Comparison of ENCODE assay signal across 7 mouse cellular contexts in genomic region chr4:126111153-126111549, GRCm38 (mm10). TPM values are rescaled to one million over a fixed set of nuclear protein-coding genes. Genes with fewer than 3 reads are reported as not detected.
DNase-seq lines count a peak whose midpoint lies in the region; ATAC-seq and TF ChIP-seq lines count a peak whose summit lies in the region.

No protein-coding gene starts in this region.

- H3K4me3 ChIP-seq in neural tube, embryonic 11.5 days (ENCODE audit: low read depth, low read length) = no peak overlapping the region
- no peak overlapping the region for H3K4me3 ChIP-seq in embryonic facial prominence, embryonic 15.5 days (replicated peaks)
- H3K4me3 ChIP-seq in myocyte = peak overlapping the region; percentile 8

- no peak for DNase-seq in neural tube, embryonic 11.5 days (ENCODE audit: low spot score)
- no peak for DNase-seq in neural tube, embryonic 10.5 days (ENCODE audit: extremely low spot score, low spot score)
- DNase-seq in kidney, postnatal 14 days = peak; percentile 62
- DNase-seq in c-Kit-positive CD71-positive TER-119-positive erythroid progenitor cells, embryonic 14.5 days (ENCODE audit: low spot score) = no peak
- DNase-seq in cerebellum, adult 11 months = no peak

- TF ChIP-seq POLR2A in myocyte (IDR thresholded peaks at IDR 0.05; ENCODE audit: insufficient read length, low read depth) = no peak

- WGBS in neural tube, embryonic 11.5 days = 26% methylated on average over 7 of the region's 7 CpGs
- WGBS in embryonic facial prominence, embryonic 15.5 days = 17% methylated on average over 7 of the region's 7 CpGs

- H3K4me1 ChIP-seq in neural tube, embryonic 11.5 days (ENCODE audit: control insufficient read depth, insufficient read depth, low read length) = peaks cover 16% of the 10 kb centered on the region
- H3K4me1 ChIP-seq in embryonic facial prominence, embryonic 15.5 days = peaks cover 54% of the 10 kb centered on the region

- no peaks in the 10 kb centered on the region for H3K27me3 ChIP-seq in neural tube, embryonic 11.5 days (ENCODE audit: control insufficient read depth, insufficient read depth, low read length)
- H3K27me3 ChIP-seq in embryonic facial prominence, embryonic 15.5 days = no peaks in the 10 kb centered on the region
- H3K27me3 ChIP-seq in myocyte (ENCODE audit: control insufficient read depth, insufficient read depth, insufficient read length) = no peaks in the 10 kb centered on the region

- no peaks in the 10 kb centered on the region for H3K36me3 ChIP-seq in neural tube, embryonic 11.5 days (ENCODE audit: control insufficient read depth, insufficient read depth, low read length)
- H3K36me3 ChIP-seq in embryonic facial prominence, embryonic 15.5 days = no peaks in the 10 kb centered on the region
- H3K36me3 ChIP-seq in myocyte (ENCODE audit: control insufficient read depth, insufficient read depth) = peaks cover 7% of the 10 kb centered on the region

- no peak overlapping the region for H3K4me2 ChIP-seq in neural tube, embryonic 11.5 days (ENCODE audit: low read depth)
- H3K4me2 ChIP-seq in embryonic facial prominence, embryonic 15.5 days (replicated peaks) = peak overlapping the region; percentile 35
- peak overlapping the region; percentile 92 for H3K4me2 ChIP-seq in myocyte (ENCODE audit: low read depth)

- H3ac ChIP-seq in myocyte (ENCODE audit: control insufficient read depth, insufficient read length) = no peak overlapping the region

- peak overlapping the region; percentile 24; the same call in 1 of the 2 replicates for H3K27ac ChIP-seq in neural tube, embryonic 11.5 days (ENCODE audit: low read depth, low read length)
- H3K27ac ChIP-seq in embryonic facial prominence, embryonic 15.5 days (replicated peaks) = peak overlapping the region; percentile 90

- peak overlapping the region; percentile 37; the same call in 1 of the 2 replicates for H3K9ac ChIP-seq in neural tube, embryonic 11.5 days (ENCODE audit: low read length)
- no peak overlapping the region for H3K9ac ChIP-seq in embryonic facial prominence, embryonic 15.5 days

- no peak for ATAC-seq in neural tube, embryonic 11.5 days (ENCODE audit: insufficient read depth, low FRiP score, low TSS enrichment)
- ATAC-seq in embryonic facial prominence, embryonic 15.5 days (ENCODE audit: insufficient number of reproducible peaks, low FRiP score, low TSS enrichment, low read depth) = no peak

- H3K79me2 ChIP-seq in myocyte (ENCODE audit: control insufficient read depth, insufficient read depth) = peaks cover 87% of the 10 kb centered on the region

- no peaks in the 10 kb centered on the region for H3K9me3 ChIP-seq in neural tube, embryonic 11.5 days (ENCODE audit: control insufficient read depth, low read length)
- no peaks in the 10 kb centered on the region for H3K9me3 ChIP-seq in embryonic facial prominence, embryonic 15.5 days (replicated peaks)

TF ChIP-seq in myocyte, 11 proteins besides CTCF, POLR2A, EP300 and RAD21:
- TF ChIP-seq SRF (IDR thresholded peaks at IDR 0.05; ENCODE audit: control insufficient read depth, insufficient read length, low read depth) (no peak), TCF3 (IDR thresholded peaks at IDR 0.05; ENCODE audit: insufficient read length, low read depth) (no peak), CEBPB (IDR thresholded peaks at IDR 0.05; ENCODE audit: insufficient read depth, poor library complexity, severe bottlenecking) (no peak), MAX (IDR thresholded peaks at IDR 0.05; ENCODE audit: low read depth) (no peak), POLR2AphosphoS2 (IDR thresholded peaks at IDR 0.05; ENCODE audit: insufficient read length, low read depth) (no peak), REST (IDR thresholded peaks at IDR 0.05; ENCODE audit: insufficient read depth, insufficient read length) (no peak), MYOD1 (IDR thresholded peaks at IDR 0.05; ENCODE audit: control insufficient read depth in 1 of 3, insufficient read length in 2 of 3, low read depth in 2 of 3) (peak; percentile 30 to 92 (median 78)), MYOG (IDR thresholded peaks at IDR 0.05; ENCODE audit: control insufficient read depth in 1 of 3, insufficient read depth in 1 of 3, insufficient read length in 2 of 3, low read depth in 2 of 3) (peak in 1 of 3 experiments; percentile 20), E2F4 (IDR thresholded peaks at IDR 0.05; ENCODE audit: insufficient read depth) (no peak)

RNA-seq across cellular contexts. Expression of gene Stk40, which starts 7.4 kb away (rescaled TPM):
- 32.5 and 32.8 TPM in 2 replicates for polyA plus RNA-seq in neural tube, embryonic 11.5 days (2014; fragmentation: Nextera tagmentation; extraction: Ambion mirVana)
- 37.4 and 38.7 TPM in 2 replicates for polyA plus RNA-seq in embryonic facial prominence, embryonic 15.5 days (2015; fragmentation: Nextera tagmentation; extraction: Ambion mirVana)
- polyA plus RNA-seq in myocyte (2012; fragmentation: generic; extraction: Trizol) = 25.9 TPM

RNA-seq across cellular contexts. Expression of gene Lsm10, which starts 14.7 kb away (rescaled TPM):
- polyA plus RNA-seq in neural tube, embryonic 11.5 days (2014; fragmentation: Nextera tagmentation; extraction: Ambion mirVana) = 39.5 and 42.6 TPM in 2 replicates
- 55.4 and 60.6 TPM in 2 replicates for polyA plus RNA-seq in embryonic facial prominence, embryonic 15.5 days (2015; fragmentation: Nextera tagmentation; extraction: Ambion mirVana)
- polyA plus RNA-seq in myocyte (2012; fragmentation: generic; extraction: Trizol) = 50.5 TPM

RNA-seq across cellular contexts. Expression of gene Eva1b, which starts 36.4 kb away (rescaled TPM):
- 42.5 and 43.4 TPM in 2 replicates for polyA plus RNA-seq in neural tube, embryonic 11.5 days (2014; fragmentation: Nextera tagmentation; extraction: Ambion mirVana)
- polyA plus RNA-seq in embryonic facial prominence, embryonic 15.5 days (2015; fragmentation: Nextera tagmentation; extraction: Ambion mirVana) = 84.3 and 94.6 TPM in 2 replicates
- 28.6 TPM for polyA plus RNA-seq in myocyte (2012; fragmentation: generic; extraction: Trizol)

RNA-seq across cellular contexts. Expression of gene Sh3d21, which starts 52.1 kb away (rescaled TPM):
- 2.1 and 2.6 TPM in 2 replicates for polyA plus RNA-seq in neural tube, embryonic 11.5 days (2014; fragmentation: Nextera tagmentation; extraction: Ambion mirVana)
- polyA plus RNA-seq in embryonic facial prominence, embryonic 15.5 days (2015; fragmentation: Nextera tagmentation; extraction: Ambion mirVana) = 15.0 and 16.8 TPM in 2 replicates
- 0.23 TPM for polyA plus RNA-seq in myocyte (2012; fragmentation: generic; extraction: Trizol)

RNA-seq across cellular contexts. Expression of gene Oscp1, which starts 52.8 kb away (rescaled TPM):
- 21.4 and 23.0 TPM in 2 replicates for polyA plus RNA-seq in neural tube, embryonic 11.5 days (2014; fragmentation: Nextera tagmentation; extraction: Ambion mirVana)
- polyA plus RNA-seq in embryonic facial prominence, embryonic 15.5 days (2015; fragmentation: Nextera tagmentation; extraction: Ambion mirVana) = 23.3 and 32.0 TPM in 2 replicates
- polyA plus RNA-seq in myocyte (2012; fragmentation: generic; extraction: Trizol) = 12.8 TPM
